Mouse (Mus musculus) kidney, postnatal 4 days (tissue): Measurements from ENCODE around the gene Rapgef1.
"Not testable (repeated sequence)": the region's sequence is repeated elsewhere in the genome, so short reads cannot be mapped to it uniquely, and the experiment has no call there.

Source experiments
- DNase-seq, 2 experiments: peaks; one replicate each; pipeline ENCODE4 v3.0.0; 2021; ENCODE audit warnings: mixed read lengths in 2 of 2

Rapgef1 gene

GRCm38 (mm10) chr2:29752397-29752796 lies 132.9 kb downstream of the Rapgef1 start:
- no peak for DNase-seq

- DNase-seq = no peak
Observed at GRCm38 (mm10) chr2:29755693-29756092, 136.2 kb downstream of the Rapgef1 start.

- DNase-seq = peak; percentile 83 to 85
Observed at GRCm38 (mm10) chr2:29764831-29765230, 145.3 kb downstream of the Rapgef1 start.

GRCm38 (mm10) chr2:29767976-29768709 lies 148.6 kb downstream of the Rapgef1 start:
- peak; percentile 55 to 74 for DNase-seq

- no peak for DNase-seq
Observed at GRCm38 (mm10) chr2:29768901-29769300, 149.4 kb downstream of the Rapgef1 start.

GRCm38 (mm10) chr2:29770162-29770561 lies 150.6 kb downstream of the Rapgef1 start:
- no peak for DNase-seq

GRCm38 (mm10) chr2:29771611-29772461 lies 152.3 kb downstream of the Rapgef1 start:
- DNase-seq = no peak

- DNase-seq = no peak
Observed at GRCm38 (mm10) chr2:29773323-29773722, 153.8 kb downstream of the Rapgef1 start.

- DNase-seq = not testable (repeated sequence)
Observed at GRCm38 (mm10) chr2:29781256-29781655, 161.7 kb downstream of the Rapgef1 start.

- no peak for DNase-seq
Observed at GRCm38 (mm10) chr2:29784290-29784689, 164.8 kb downstream of the Rapgef1 start.

GRCm38 (mm10) chr2:29787104-29787917 lies 167.8 kb downstream of the Rapgef1 start, which contains the start of gene Coq4:
Gene Coq4, plus strand, starts transcription at chr2:29787493.
- peak; percentile 90 to 93 for DNase-seq

GRCm38 (mm10) chr2:29787937-29788681 lies 168.6 kb downstream of the Rapgef1 start, which contains the start of gene Trub2:
Gene Trub2, minus strand, starts transcription at chr2:29788502.
- peak; percentile 87 to 92 for DNase-seq
